Mouse (Mus musculus): Measurements from ENCODE around the gene Glce. TPM values are rescaled to one million over a fixed set of nuclear protein-coding genes. Genes with fewer than 3 reads are reported as not detected.

Gene Glce
- 9.7 TPM for polyA plus RNA-seq (2014; fragmentation: Illumina TruSeq; extraction: RNeasy Lipid Tissue Mini Kit (QIAGEN cat#74804); ENCODE audit: low read depth, low replicate concordance)

GRCm38 (mm10) chr9:62122508-62123215 lies at the start of gene Glce:
Gene Glce (minus strand): TSS chr9:62122655.

GRCm38 (mm10) chr9:62026600-62026999 lies 95.9 kb downstream of the Glce start, which contains the start of gene Paqr5:
Gene Paqr5 (minus strand): TSS chr9:62026856.

Other genes starting within 250 kb of the Glce start
- gene Rplp1, start 208.1 kb downstream of the Glce start, polyA plus RNA-seq (2014; fragmentation: Illumina TruSeq; extraction: RNeasy Lipid Tissue Mini Kit (QIAGEN cat#74804); ENCODE audit: low read depth, low replicate concordance): 2,149 TPM
- 2.0 TPM for gene Kif23, start 175.9 kb downstream of the Glce start, polyA plus RNA-seq (2014; fragmentation: Illumina TruSeq; extraction: RNeasy Lipid Tissue Mini Kit (QIAGEN cat#74804); ENCODE audit: low read depth, low replicate concordance)
- gene Paqr5, start 95.8 kb downstream of the Glce start, polyA plus RNA-seq (2014; fragmentation: Illumina TruSeq; extraction: RNeasy Lipid Tissue Mini Kit (QIAGEN cat#74804); ENCODE audit: low read depth, low replicate concordance): not detected
- gene Spesp1, start 159.6 kb upstream of the Glce start, polyA plus RNA-seq (2014; fragmentation: Illumina TruSeq; extraction: RNeasy Lipid Tissue Mini Kit (QIAGEN cat#74804); ENCODE audit: low read depth, low replicate concordance): not detected
- gene Anp32a, start 218.6 kb upstream of the Glce start, polyA plus RNA-seq (2014; fragmentation: Illumina TruSeq; extraction: RNeasy Lipid Tissue Mini Kit (QIAGEN cat#74804); ENCODE audit: low read depth, low replicate concordance): 338 TPM

All from heart, adult 10 weeks (tissue).